Mouse (Mus musculus): ENCODE measurements around the gene Gm21887. TPM values are rescaled to one million over a fixed set of nuclear protein-coding genes. Genes with fewer than 3 reads are reported as not detected.
A peak's percentile ranks its signal among the peaks of the same experiment; 100 is the strongest.
"Not testable (repeated sequence)": the region's sequence is repeated elsewhere in the genome, so short reads cannot be mapped to it uniquely, and the experiment has no call there.

Gene Gm21887
- polyA plus RNA-seq, 1 experiment from 2014 or later, result 229 TPM

DNA sequence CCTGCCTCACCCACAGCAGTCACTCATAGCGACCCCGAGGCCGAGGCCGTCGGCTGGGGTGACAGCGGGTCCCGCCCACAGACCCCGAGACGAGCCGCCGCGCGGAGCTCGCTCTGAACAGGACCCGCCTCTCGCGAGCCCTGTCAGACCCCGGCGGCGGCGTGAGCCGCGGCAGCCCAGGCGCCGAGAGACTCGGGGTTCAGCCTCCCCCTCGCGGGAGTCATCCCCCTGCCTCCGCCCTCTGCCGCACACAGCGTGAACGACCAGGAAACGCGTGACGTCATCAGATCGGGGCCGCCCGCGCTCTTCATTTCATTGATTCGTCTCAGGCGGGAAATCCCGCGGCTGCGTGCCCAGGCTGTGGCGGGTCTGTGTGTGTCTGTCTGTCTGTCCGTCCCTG is 12.5 kb upstream of the Gm21887 start:
- not testable (repeated sequence) for H3K4me1 ChIP-seq (replicated peaks); H3K27me3 ChIP-seq (ENCODE audit: insufficient read depth, poor library complexity, severe bottlenecking); H3K4me3 ChIP-seq; DNase-seq (ENCODE audit: low spot score); H3K27ac ChIP-seq; H3K36me3 ChIP-seq
- H3K9me3 ChIP-seq, result peaks cover 16% of the 10 kb centered on the region
- no CpG with 5 or more reads among the region's 46 CpGs for WGBS

DNA sequence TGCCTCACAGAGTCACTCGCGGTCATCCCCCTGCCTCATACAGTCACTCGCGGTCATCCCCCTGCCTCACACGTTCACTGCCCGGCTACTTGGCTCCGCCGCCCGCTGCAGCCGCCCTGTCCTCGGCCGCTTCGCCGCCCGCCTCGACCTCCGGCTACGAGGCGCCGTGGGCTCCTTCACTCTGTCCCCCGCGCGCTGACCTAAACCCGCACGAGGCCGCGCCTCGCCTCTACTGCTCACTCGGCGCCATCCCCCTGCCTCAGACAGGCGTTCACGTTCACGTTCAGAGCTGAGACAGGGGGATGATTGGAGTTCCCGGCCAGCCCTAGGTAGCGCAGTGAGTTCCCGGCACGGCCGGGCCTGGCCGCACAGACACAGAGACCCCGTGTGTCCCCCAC is 12.0 kb upstream of the Gm21887 start:
- WGBS, result 17% methylated on average over 31 of the region's 40 CpGs
- H3K4me3 ChIP-seq, result peak overlapping the region; percentile 51
- not testable (repeated sequence) for H3K4me1 ChIP-seq (replicated peaks); H3K36me3 ChIP-seq; DNase-seq (ENCODE audit: low spot score); H3K27me3 ChIP-seq (ENCODE audit: insufficient read depth, poor library complexity, severe bottlenecking)
- peaks cover 19% of the 10 kb centered on the region for H3K9me3 ChIP-seq
- peak overlapping the region; percentile 91 for H3K27ac ChIP-seq

DNA sequence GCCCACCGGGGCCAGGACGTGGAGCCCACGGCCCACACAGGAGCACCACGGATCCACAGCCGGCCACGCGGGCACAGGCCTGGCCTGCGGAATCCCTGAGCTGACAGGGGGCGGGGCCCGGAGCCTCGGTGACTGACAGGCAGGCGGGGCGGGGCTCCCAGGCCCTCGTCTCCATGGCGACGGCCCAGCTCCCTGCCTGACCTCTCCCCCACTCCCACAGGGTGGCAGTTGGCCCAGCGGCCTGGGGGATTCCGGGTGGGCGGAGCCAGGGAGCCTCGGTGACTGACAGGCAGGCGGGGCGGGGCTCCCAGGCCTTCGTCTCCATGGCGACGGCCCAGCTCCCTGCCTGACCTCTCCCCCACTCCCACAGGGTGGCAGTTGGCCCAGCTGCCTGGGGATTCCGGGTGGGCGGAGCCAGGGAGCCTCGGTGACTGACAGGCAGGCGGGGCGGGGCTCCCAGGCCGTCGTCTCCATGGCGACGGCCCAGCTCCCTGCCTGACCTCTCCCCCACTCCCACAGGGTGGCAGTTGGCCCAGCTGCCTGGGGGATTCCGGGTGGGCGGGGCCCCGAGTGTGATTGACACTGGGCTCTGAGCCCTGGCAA is 11.5 kb upstream of the Gm21887 start:
- peak overlapping the region; percentile 51 for H3K4me3 ChIP-seq

DNA sequence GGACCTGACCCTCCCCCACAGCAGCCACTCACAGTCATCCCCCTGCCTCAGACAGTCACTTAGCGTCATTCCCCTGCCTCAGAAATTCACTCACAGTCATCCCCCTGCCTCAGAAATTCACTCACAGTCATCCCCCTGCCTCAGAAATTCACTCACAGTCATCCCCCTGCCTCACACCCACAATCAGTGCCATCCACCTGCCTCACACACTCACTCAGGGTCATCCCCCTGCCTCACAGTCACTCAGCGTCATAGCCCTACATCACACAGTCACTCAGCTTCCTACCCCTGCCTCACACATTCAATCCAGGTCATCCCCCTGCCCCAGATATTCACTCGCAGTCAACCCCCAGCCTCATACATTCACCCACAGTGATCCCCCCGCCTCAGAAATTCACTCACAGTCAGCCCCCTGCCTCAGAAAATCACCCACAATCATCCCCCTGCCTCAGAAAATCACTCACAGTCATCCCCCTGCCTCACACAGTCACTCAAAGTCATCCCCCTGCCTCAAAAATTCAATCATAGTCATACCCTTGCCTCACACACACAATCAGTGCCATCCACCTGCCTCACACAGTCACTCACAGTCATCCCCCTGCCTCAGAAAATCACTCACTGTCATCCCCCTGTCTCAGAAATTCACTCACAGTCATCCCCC is 10.8 kb upstream of the Gm21887 start:
- not testable (repeated sequence) for H3K27ac ChIP-seq; H3K4me3 ChIP-seq; H3K4me1 ChIP-seq (replicated peaks); DNase-seq (ENCODE audit: low spot score); H3K36me3 ChIP-seq; H3K27me3 ChIP-seq (ENCODE audit: insufficient read depth, poor library complexity, severe bottlenecking)
- H3K9me3 ChIP-seq, result peaks cover 19% of the 10 kb centered on the region
- WGBS, result 17% methylated on average over 2 of the region's 4 CpGs

More for the DNA sequence above, 11.5 kb upstream of the Gm21887 start:
- Histone ChIP-seq H3K9me3 (peaks cover 19% of the 10 kb centered on the region), H3K27ac (peak overlapping the region; percentile 91)
- H3K27me3 ChIP-seq (ENCODE audit: insufficient read depth, poor library complexity, severe bottlenecking); H3K4me1 ChIP-seq (replicated peaks); H3K36me3 ChIP-seq: not testable (repeated sequence)
- peak; percentile 56 for DNase-seq (ENCODE audit: low spot score)
- WGBS, result 15% methylated on average over 19 of the region's 37 CpGs

DNA sequence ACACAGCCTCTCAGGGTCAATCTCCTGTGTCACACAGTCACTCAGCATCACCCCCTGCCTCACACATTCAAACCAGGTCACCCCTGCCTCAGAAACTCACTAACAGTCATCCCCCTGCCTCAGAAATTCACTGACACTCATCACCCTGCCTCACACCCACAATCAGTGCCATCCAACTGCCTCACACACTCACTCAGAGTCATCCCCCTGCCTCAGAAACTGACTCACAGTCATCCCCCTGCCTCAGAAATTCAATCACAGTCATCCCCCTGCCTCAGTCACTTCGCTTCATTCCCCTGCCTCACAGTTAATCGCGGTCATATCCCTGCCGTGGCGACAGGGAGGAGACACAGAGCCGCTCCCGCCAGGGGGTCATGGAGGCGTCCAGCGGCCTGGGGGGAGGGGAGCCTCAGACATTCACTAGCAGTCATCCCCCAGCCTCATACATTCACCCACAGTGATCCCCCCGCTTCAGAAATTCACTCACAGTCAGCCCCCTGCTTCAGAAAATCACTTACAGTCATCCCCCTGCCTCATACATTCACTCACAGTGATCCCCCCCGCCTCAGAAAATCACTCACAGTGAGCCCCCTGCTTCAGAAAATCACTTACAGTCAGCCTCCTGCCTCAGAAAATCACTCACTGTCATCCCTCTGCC is 10.1 kb upstream of the Gm21887 start:
- not testable (repeated sequence) for H3K4me1 ChIP-seq (replicated peaks); H3K36me3 ChIP-seq; H3K27me3 ChIP-seq (ENCODE audit: insufficient read depth, poor library complexity, severe bottlenecking); H3K4me3 ChIP-seq
- peak overlapping the region; percentile 14; the same call in 1 of the 2 replicates for H3K27ac ChIP-seq
- DNase-seq (ENCODE audit: low spot score), result peak; percentile 6
- WGBS, result 34% methylated on average over 6 of the region's 11 CpGs
- H3K9me3 ChIP-seq, result peaks cover 23% of the 10 kb centered on the region

DNA sequence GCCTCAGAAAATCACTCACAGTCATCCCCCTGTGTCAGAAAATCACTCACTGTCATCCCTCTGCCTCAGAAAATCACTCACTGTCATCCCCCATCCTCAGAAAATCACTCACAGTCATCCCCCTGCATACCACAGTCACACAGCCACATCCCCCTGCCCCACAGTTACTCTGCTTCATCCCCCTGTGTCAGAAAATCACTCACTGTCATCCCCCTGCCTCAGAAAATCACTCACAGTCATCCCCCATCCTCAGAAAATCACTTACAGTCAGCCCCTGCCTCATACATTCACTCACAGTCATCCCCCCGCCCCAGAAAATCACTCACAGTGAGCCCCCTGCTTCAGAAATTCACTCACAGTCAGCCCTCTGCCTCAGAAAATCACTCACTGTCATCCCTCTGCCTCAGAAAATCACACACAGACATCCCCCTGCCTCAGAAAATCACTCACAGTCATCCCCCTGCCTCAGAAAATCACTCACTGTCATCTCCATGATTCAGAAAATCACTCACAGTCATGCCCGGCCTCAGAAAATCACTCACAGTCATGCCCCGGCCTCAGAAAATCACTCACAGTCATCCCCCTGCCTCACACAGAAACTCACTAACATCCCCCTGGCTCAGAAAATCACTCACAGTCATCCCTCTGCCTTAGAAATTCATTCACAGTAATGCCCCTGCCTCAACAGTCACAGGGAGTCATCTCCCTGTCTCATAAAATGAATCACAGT is 9.4 kb upstream of the Gm21887 start:
- H3K4me3 ChIP-seq; DNase-seq (ENCODE audit: low spot score); H3K27me3 ChIP-seq (ENCODE audit: insufficient read depth, poor library complexity, severe bottlenecking); H3K4me1 ChIP-seq (replicated peaks); H3K36me3 ChIP-seq; H3K27ac ChIP-seq: not testable (repeated sequence)
- WGBS, result 0% methylated on average over 3 of the region's 3 CpGs
- peaks cover 24% of the 10 kb centered on the region for H3K9me3 ChIP-seq

DNA sequence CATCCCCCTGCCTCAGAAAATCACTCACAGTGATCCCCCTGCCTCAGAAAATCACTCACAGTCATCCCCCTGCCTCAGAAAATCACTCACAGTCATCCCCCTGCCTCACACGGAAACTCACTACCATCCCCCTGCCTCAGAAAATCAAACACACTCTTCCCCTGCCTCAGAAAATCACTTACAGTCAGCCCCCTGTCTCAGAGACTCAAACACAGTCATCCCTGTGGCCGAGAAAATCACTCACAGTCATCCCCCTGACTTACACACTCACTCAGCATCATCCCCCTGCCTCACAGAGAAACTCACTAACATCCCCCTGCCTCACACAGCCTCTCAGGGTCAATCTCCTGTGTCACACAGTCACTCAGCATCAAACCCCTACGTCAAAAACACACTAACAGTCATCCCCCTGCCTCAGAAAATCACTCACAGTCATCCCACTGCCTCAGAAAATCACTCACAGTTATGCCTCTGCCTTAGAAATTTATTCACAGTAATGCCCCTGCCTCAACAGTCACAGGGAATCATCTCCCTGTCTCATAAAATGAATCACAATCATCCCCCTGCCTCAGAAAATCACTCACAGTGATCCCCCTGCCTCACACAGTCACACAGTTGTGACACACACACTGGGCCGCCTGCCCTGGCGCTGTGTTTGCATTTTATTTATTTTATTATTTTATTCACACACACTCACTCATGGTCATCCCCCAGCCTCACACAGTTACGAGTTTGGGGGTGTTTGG is 8.6 kb upstream of the Gm21887 start:
- WGBS, result 36% methylated on average over 6 of the region's 6 CpGs
- peaks cover 29% of the 10 kb centered on the region for H3K9me3 ChIP-seq
- H3K27me3 ChIP-seq (ENCODE audit: insufficient read depth, poor library complexity, severe bottlenecking); H3K36me3 ChIP-seq; H3K4me3 ChIP-seq: not testable (repeated sequence)
- H3K4me1 ChIP-seq (replicated peaks), result peaks cover 11% of the 10 kb centered on the region
- DNase-seq (ENCODE audit: low spot score), result peak; percentile 31
- H3K27ac ChIP-seq, result peak overlapping the region; percentile 46

DNA sequence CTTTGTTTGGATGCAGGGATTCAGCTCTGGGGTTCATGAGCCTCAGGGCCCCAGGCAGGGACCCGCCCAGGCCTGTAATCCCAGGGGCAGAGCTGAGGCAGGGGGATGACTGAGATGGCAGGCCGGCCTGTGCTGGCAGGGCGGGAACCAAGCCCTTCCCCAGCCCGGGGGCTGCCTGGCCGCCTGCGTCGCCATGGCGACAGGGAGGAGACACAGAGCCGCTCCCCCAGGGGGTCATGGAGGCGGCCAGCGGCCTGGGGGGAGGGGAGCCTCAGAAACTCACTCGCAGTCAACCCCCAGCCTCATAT is 8.1 kb upstream of the Gm21887 start:
- H3K27me3 ChIP-seq (ENCODE audit: insufficient read depth, poor library complexity, severe bottlenecking); H3K4me3 ChIP-seq; DNase-seq (ENCODE audit: low spot score); H3K36me3 ChIP-seq: not testable (repeated sequence)
- Histone ChIP-seq H3K4me1 (replicated peaks) (peaks cover 11% of the 10 kb centered on the region), H3K27ac (peak overlapping the region; percentile 46), H3K9me3 (peaks cover 30% of the 10 kb centered on the region)
- WGBS, result 42% methylated on average over 11 of the region's 12 CpGs

DNA sequence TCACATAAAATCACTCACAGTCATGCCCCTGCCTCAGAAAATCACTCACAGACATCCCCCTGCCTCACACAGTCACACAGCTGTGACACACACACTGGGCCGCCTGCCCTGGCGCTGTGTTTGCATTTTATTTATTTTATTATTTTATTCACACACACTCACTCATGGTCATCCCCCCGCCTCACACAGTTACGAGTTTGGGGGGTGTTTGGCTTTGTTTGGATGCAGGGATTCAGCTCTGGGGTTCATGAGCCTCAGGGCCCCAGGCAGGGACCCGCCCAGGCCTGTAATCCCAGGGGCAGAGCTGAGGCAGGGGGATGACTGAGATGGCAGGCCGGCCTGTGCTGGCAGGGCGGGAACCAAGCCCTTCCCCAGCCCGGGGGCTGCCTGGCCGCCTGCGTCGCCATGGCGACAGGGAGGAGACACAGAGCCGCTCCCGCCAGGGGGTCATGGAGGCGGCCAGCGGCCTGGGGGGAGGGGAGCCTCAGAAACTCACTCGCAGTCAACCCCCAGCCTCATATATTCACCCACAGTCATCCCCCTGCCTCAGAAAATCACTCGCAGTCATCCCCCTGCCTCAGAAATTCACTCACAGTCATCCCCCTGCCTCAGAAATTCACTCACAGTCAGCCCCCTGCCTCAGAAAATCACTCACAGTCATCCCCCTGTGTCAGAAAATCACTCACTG is 6.8 kb upstream of the Gm21887 start:
- peaks cover 36% of the 10 kb centered on the region for H3K9me3 ChIP-seq
- peak overlapping the region; percentile 42; the same call in 1 of the 2 replicates for H3K27ac ChIP-seq
- H3K27me3 ChIP-seq (ENCODE audit: insufficient read depth, poor library complexity, severe bottlenecking); H3K4me3 ChIP-seq; H3K36me3 ChIP-seq; DNase-seq (ENCODE audit: low spot score): not testable (repeated sequence)
- WGBS, result 36% methylated on average over 18 of the region's 18 CpGs
- H3K4me1 ChIP-seq (replicated peaks), result peaks cover 20% of the 10 kb centered on the region

DNA sequence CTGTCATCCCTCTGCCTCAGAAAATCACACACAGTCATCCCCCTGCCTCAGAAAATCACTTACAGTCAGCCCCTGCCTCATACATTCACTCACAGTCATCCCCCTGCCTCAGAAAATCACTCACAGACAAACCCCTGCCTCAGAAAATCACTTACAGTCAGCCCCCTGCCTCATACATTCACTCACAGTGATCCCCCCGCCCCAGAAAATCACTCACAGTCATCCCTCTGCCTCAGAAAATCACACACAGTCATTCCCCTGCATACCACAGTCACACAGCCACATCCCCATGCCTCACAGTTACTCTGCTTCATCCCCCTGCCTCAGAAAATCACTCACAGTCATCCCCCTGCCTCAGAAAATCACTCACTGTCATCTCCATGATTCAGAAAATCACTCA is 5.9 kb upstream of the Gm21887 start:
- Histone ChIP-seq H3K9me3 (peaks cover 44% of the 10 kb centered on the region), H3K4me1 (replicated peaks) (peaks cover 29% of the 10 kb centered on the region)
- not testable (repeated sequence) for H3K27ac ChIP-seq; H3K4me3 ChIP-seq; H3K36me3 ChIP-seq; DNase-seq (ENCODE audit: low spot score); H3K27me3 ChIP-seq (ENCODE audit: insufficient read depth, poor library complexity, severe bottlenecking)
- WGBS, result 36% methylated on average over 1 of the region's 1 CpGs

DNA sequence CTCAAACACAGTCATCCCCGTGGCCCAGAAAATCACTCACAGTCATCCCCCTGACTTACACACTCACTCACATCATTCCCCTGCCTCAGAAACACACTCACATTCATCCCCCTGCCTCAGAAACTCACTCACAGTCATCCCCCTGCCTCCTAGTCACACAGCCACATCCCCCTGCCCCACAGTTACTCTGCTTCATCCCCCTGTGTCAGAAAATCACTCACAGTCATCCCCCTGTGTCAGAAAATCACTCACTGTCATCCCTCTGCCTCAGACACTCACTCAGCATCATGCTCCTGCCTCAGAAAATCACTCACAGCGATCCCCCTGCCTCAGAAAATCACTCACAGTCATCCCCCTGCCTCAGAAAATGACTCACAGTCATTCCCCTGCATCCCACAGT is 5.2 kb upstream of the Gm21887 start:
- not testable (repeated sequence) for H3K27me3 ChIP-seq (ENCODE audit: insufficient read depth, poor library complexity, severe bottlenecking); H3K4me3 ChIP-seq; H3K36me3 ChIP-seq
- peaks cover 32% of the 10 kb centered on the region for H3K4me1 ChIP-seq (replicated peaks)
- 45% methylated on average over 2 of the region's 2 CpGs for WGBS
- peaks cover 48% of the 10 kb centered on the region for H3K9me3 ChIP-seq
- DNase-seq (ENCODE audit: low spot score), result peak; percentile 49
- H3K27ac ChIP-seq, result peak overlapping the region; percentile 71

DNA sequence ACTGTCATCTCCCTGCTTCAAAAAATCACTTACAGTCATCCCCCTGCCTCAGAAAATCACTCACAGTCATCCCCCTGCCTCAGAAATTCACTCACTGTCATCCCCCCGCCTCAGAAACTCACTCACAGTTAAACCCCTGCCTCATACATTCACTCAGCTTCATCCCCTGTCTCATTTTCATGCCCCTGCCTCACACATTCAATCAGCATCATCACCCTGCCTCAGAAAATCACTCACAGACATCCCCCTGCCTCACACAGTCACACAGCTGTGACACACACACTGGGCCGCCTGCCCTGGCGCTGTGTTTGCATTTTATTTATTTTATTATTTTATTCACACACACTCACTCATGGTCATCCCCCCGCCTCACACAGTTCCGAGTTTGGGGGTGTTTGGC is 4.7 kb upstream of the Gm21887 start:
- peaks cover 32% of the 10 kb centered on the region for H3K4me1 ChIP-seq (replicated peaks)
- 25% methylated on average over 5 of the region's 5 CpGs for WGBS
- H3K9me3 ChIP-seq, result peaks cover 53% of the 10 kb centered on the region
- DNase-seq (ENCODE audit: low spot score); H3K27me3 ChIP-seq (ENCODE audit: insufficient read depth, poor library complexity, severe bottlenecking); H3K4me3 ChIP-seq; H3K36me3 ChIP-seq: not testable (repeated sequence)
- H3K27ac ChIP-seq, result peak overlapping the region; percentile 66

All from hindbrain, embryonic 10.5 days (tissue).